Mouse (Mus musculus) ES-Bruce4 (cell line): Measurements from ENCODE around the gene Foxd4.

Experiments
- CTCF ChIP-seq: IDR thresholded peaks from one replicate; pipeline ENCODE4 v1.8.1; 2011; ENCODE audit warnings: low read depth, low read length
- EP300 ChIP-seq: IDR thresholded peaks from 2 replicates; pipeline ENCODE4 v1.6.1; 2011; ENCODE audit warnings: low read depth, low read length; ENCODE audit not compliant: insufficient read depth
- POLR2A ChIP-seq: IDR thresholded peaks from one replicate; pipeline ENCODE4 v1.8.1; 2011; ENCODE audit warnings: low read length; ENCODE audit not compliant: insufficient read depth

- TF ChIP-seq CTCF = no peak
- TF ChIP-seq EP300 = no peak
- no peak for TF ChIP-seq POLR2A
Observed at GRCm38 (mm10) chr19:24908385-24909155, 7.6 kb upstream of the Foxd4 start.
